Mouse (Mus musculus): ENCODE data around the gene Ddx6. TPM values are rescaled to one million over a fixed set of nuclear protein-coding genes. Genes with fewer than 3 reads are reported as not detected.
"Not testable (repeated sequence)": the region's sequence is repeated elsewhere in the genome, so short reads cannot be mapped to it uniquely, and the experiment has no call there.

Gene Ddx6
- polyA plus RNA-seq, 1 experiment, result 29.9 TPM

GRCm38 (mm10) chr9:44637551-44638169, 33.0 kb downstream of the Ddx6 start:
- no peak for TF ChIP-seq USF1 (IDR thresholded peaks at IDR 0.05; ENCODE audit: low read depth)
- Histone ChIP-seq H3K4me3 (ENCODE audit: insufficient read depth, poor library complexity, severe bottlenecking) (no peak overlapping the region), H3K79me3 (ENCODE audit: low read depth) (no peaks in the 10 kb centered on the region), H3ac (ENCODE audit: control insufficient read depth, insufficient read length, low read depth) (no peak overlapping the region), H3K27me3 (ENCODE audit: control insufficient read depth, insufficient read depth, insufficient read length) (no peaks in the 10 kb centered on the region), H3K36me3 (ENCODE audit: control insufficient read depth, insufficient read depth) (peaks cover 56% of the 10 kb centered on the region), H3K79me2 (ENCODE audit: control insufficient read depth, insufficient read depth) (no peaks in the 10 kb centered on the region)

GRCm38 (mm10) chr9:44638726-44639125, 34.0 kb downstream of the Ddx6 start:
- not testable (repeated sequence) for H3K79me2 ChIP-seq (ENCODE audit: control insufficient read depth, insufficient read depth); H3K79me3 ChIP-seq (ENCODE audit: low read depth); H3ac ChIP-seq (ENCODE audit: control insufficient read depth, insufficient read length, low read depth); H3K4me3 ChIP-seq (ENCODE audit: insufficient read depth, poor library complexity, severe bottlenecking); H3K27me3 ChIP-seq (ENCODE audit: control insufficient read depth, insufficient read depth, insufficient read length)
- H3K36me3 ChIP-seq (ENCODE audit: control insufficient read depth, insufficient read depth), result peaks cover 45% of the 10 kb centered on the region

- H3K27me3 ChIP-seq (ENCODE audit: control insufficient read depth, insufficient read depth, insufficient read length); H3ac ChIP-seq (ENCODE audit: control insufficient read depth, insufficient read length, low read depth); H3K79me3 ChIP-seq (ENCODE audit: low read depth); H3K79me2 ChIP-seq (ENCODE audit: control insufficient read depth, insufficient read depth); H3K4me3 ChIP-seq (ENCODE audit: insufficient read depth, poor library complexity, severe bottlenecking): not testable (repeated sequence)
- H3K36me3 ChIP-seq (ENCODE audit: control insufficient read depth, insufficient read depth), result peaks cover 33% of the 10 kb centered on the region
These were observed 35.3 kb downstream of the Ddx6 start for GRCm38 (mm10) chr9:44640028-44640427.

DNA sequence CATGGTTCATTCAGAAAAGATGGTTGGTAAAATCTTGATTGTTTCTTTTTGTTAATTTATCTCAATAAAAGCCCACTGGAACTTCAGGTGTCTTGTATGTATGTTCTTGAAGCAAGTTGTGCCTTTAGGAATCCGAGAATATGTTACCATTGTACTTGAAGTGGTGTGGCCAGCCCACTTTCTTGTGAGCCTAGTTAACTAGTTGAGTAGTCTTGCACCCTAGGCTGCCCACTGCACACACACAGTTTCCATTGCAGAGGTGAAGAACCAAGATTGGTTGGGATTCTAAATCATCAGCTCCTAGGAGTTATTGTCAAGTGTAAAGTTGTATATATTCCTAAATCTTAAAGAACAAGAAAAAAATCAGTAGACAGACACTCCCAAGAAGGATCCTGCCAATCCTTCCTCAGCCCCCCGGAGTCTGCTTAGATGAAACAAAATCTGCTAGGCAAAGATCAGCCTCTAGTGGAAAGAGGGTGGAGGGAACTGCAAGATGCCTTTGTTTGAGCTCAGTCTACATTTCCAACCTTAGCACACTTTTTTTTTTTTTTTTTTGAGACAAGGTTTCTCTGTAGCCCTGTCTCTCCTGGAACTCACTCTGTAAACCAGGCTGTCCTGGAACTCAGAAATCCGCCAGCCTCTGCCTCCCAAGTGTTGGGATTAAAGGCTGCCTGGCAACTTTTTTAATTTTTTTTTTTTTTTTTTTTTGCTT, 36.1 kb downstream of the Ddx6 start:
- Histone ChIP-seq H3K27me3 (ENCODE audit: control insufficient read depth, insufficient read depth, insufficient read length) (no peaks in the 10 kb centered on the region), H3K36me3 (ENCODE audit: control insufficient read depth, insufficient read depth) (peaks cover 25% of the 10 kb centered on the region), H3K79me3 (ENCODE audit: low read depth) (no peaks in the 10 kb centered on the region), H3ac (ENCODE audit: control insufficient read depth, insufficient read length, low read depth) (no peak overlapping the region), H3K4me3 (ENCODE audit: insufficient read depth, poor library complexity, severe bottlenecking) (no peak overlapping the region), H3K79me2 (ENCODE audit: control insufficient read depth, insufficient read depth) (no peaks in the 10 kb centered on the region)
- no peak for TF ChIP-seq MYOD1 (IDR thresholded peaks at IDR 0.05; ENCODE audit: control insufficient read depth, insufficient read length, low read depth)
- TF ChIP-seq USF1 (IDR thresholded peaks at IDR 0.05; ENCODE audit: low read depth), result no peak
- TF ChIP-seq CEBPB (IDR thresholded peaks at IDR 0.05; ENCODE audit: low read depth), result no peak
- TF ChIP-seq MAX (IDR thresholded peaks at IDR 0.05), result no peak
- no peak for TF ChIP-seq FOSL1 (IDR thresholded peaks at IDR 0.05; ENCODE audit: insufficient read depth, low read length, poor library complexity, severe bottlenecking)
- no peak for TF ChIP-seq CTCF (IDR thresholded peaks at IDR 0.05; ENCODE audit: control insufficient read depth, insufficient read depth, insufficient read length)

GRCm38 (mm10) chr9:44641616-44642015, 36.9 kb downstream of the Ddx6 start:
- TF ChIP-seq CEBPB (IDR thresholded peaks at IDR 0.05; ENCODE audit: low read depth) (no peak), FOSL1 (IDR thresholded peaks at IDR 0.05; ENCODE audit: insufficient read depth, low read length, poor library complexity, severe bottlenecking) (no peak), MAX (IDR thresholded peaks at IDR 0.05) (no peak)
- peaks cover 17% of the 10 kb centered on the region for H3K36me3 ChIP-seq (ENCODE audit: control insufficient read depth, insufficient read depth)
- H3K4me3 ChIP-seq (ENCODE audit: insufficient read depth, poor library complexity, severe bottlenecking), result no peak overlapping the region
- H3ac ChIP-seq (ENCODE audit: control insufficient read depth, insufficient read length, low read depth), result no peak overlapping the region
- no peaks in the 10 kb centered on the region for H3K27me3 ChIP-seq (ENCODE audit: control insufficient read depth, insufficient read depth, insufficient read length)
- H3K79me3 ChIP-seq (ENCODE audit: low read depth), result no peaks in the 10 kb centered on the region
- no peaks in the 10 kb centered on the region for H3K79me2 ChIP-seq (ENCODE audit: control insufficient read depth, insufficient read depth)

DNA sequence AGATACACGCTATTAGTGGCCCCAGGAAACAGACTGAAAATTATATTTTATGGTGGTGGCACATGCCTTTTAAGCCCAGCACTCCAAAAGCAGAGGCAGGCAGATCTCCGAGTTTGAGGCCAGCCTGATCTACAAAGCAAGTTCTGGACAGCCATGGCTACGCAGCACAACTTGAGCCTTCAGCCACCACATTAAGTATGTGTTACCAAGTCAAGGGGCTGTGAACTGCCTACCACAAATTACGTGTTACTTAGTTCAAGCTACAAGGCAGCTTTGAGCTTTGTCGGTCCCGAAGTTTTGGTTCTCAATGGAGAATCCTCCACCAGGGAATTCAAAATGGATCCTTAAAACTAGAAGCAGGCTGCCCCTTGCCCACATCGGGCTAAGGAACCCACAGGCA, 38.4 kb downstream of the Ddx6 start:
- no peak overlapping the region for H3ac ChIP-seq (ENCODE audit: control insufficient read depth, insufficient read length, low read depth)
- no peak overlapping the region for H3K4me3 ChIP-seq (ENCODE audit: insufficient read depth, poor library complexity, severe bottlenecking)
- no peaks in the 10 kb centered on the region for H3K27me3 ChIP-seq (ENCODE audit: control insufficient read depth, insufficient read depth, insufficient read length)
- H3K79me3 ChIP-seq (ENCODE audit: low read depth), result no peaks in the 10 kb centered on the region
- no peak for TF ChIP-seq FOSL1 (IDR thresholded peaks at IDR 0.05; ENCODE audit: insufficient read depth, low read length, poor library complexity, severe bottlenecking)
- no peak for TF ChIP-seq CTCF (IDR thresholded peaks at IDR 0.05; ENCODE audit: control insufficient read depth, insufficient read depth, insufficient read length)
- TF ChIP-seq MAX (IDR thresholded peaks at IDR 0.05), result no peak
- no peak for TF ChIP-seq MYOD1 (IDR thresholded peaks at IDR 0.05; ENCODE audit: control insufficient read depth, insufficient read length, low read depth)
- no peak for TF ChIP-seq MYOG (IDR thresholded peaks at IDR 0.05; ENCODE audit: control insufficient read depth, extremely low read depth, insufficient read length)
- H3K36me3 ChIP-seq (ENCODE audit: control insufficient read depth, insufficient read depth), result peaks cover 8% of the 10 kb centered on the region
- H3K79me2 ChIP-seq (ENCODE audit: control insufficient read depth, insufficient read depth), result no peaks in the 10 kb centered on the region

GRCm38 (mm10) chr9:44644186-44644585, 39.5 kb downstream of the Ddx6 start:
- H3ac ChIP-seq (ENCODE audit: control insufficient read depth, insufficient read length, low read depth), result no peak overlapping the region
- no peaks in the 10 kb centered on the region for H3K79me3 ChIP-seq (ENCODE audit: low read depth)
- no peaks in the 10 kb centered on the region for H3K27me3 ChIP-seq (ENCODE audit: control insufficient read depth, insufficient read depth, insufficient read length)
- no peak overlapping the region for H3K4me3 ChIP-seq (ENCODE audit: insufficient read depth, poor library complexity, severe bottlenecking)
- H3K36me3 ChIP-seq (ENCODE audit: control insufficient read depth, insufficient read depth), result no peaks in the 10 kb centered on the region
- H3K79me2 ChIP-seq (ENCODE audit: control insufficient read depth, insufficient read depth), result no peaks in the 10 kb centered on the region
- no peak for TF ChIP-seq FOSL1 (IDR thresholded peaks at IDR 0.05; ENCODE audit: insufficient read depth, low read length, poor library complexity, severe bottlenecking)
- TF ChIP-seq MYOG (IDR thresholded peaks at IDR 0.05; ENCODE audit: control insufficient read depth, extremely low read depth, insufficient read length), result no peak
- TF ChIP-seq CEBPB (IDR thresholded peaks at IDR 0.05; ENCODE audit: low read depth), result no peak
- TF ChIP-seq CTCF (IDR thresholded peaks at IDR 0.05; ENCODE audit: control insufficient read depth, insufficient read depth, insufficient read length), result no peak
- no peak for TF ChIP-seq MAX (IDR thresholded peaks at IDR 0.05)
- TF ChIP-seq USF1 (IDR thresholded peaks at IDR 0.05; ENCODE audit: low read depth), result no peak
- TF ChIP-seq MYOD1 (IDR thresholded peaks at IDR 0.05; ENCODE audit: control insufficient read depth, insufficient read length, low read depth), result no peak

Data from C2C12 (cell line).